Mouse (Mus musculus): ENCODE measurements at regions not wholly inside any gene's neighbourhood (a gene's known extent, or its start where the extent isn't known, plus 50 kb on each side); places are given as distances from the start of the nearest gene placed in this dataset.

- TF ChIP-seq CHD2 (IDR thresholded peaks at IDR 0.05; ENCODE audit: low read depth, low read length) = no peak
- no peak for TF ChIP-seq ZC3H11A (IDR thresholded peaks at IDR 0.05; ENCODE audit: borderline replicate concordance, low read depth, low read length)
- TF ChIP-seq HCFC1 (IDR thresholded peaks at IDR 0.05; ENCODE audit: borderline replicate concordance, insufficient read depth, low read length) = no peak
These were observed 162.1 kb downstream of the Cdca7 start for GRCm38 (mm10) chr2:72637881-72638620.
